Mouse (Mus musculus) hindbrain, postnatal 0 days (tissue): Measurements from ENCODE around the gene Rnf186. TPM values are rescaled to one million over a fixed set of nuclear protein-coding genes. Genes with fewer than 3 reads are reported as not detected.

Source experiments
- ATAC-seq: fragments of 200-750 bp; cut with Nextera tagmentation; 2 replicates; pipeline ENCODE4 v1.8.0; 2017; ENCODE audit warnings: mild to moderate bottlenecking, moderate TSS enrichment, moderate library complexity
- DNase-seq: peaks from one replicate; pipeline ENCODE4 v3.0.0-alpha.2; 2015; ENCODE audit warnings: low spot score
- H3K27ac ChIP-seq: fragments of 300-500 bp; sonication (generic); 2 replicates; pipeline ENCODE4 v1.5.1; 2014; ENCODE audit warnings: mild to moderate bottlenecking
- H3K27me3 ChIP-seq: fragments of 300-500 bp; sonication (generic); 2 replicates; pipeline ENCODE4 v1.6.1; 2014; ENCODE audit warnings: low read length, mixed read lengths; ENCODE audit not compliant: insufficient read depth
- H3K36me3 ChIP-seq: fragments of 300-500 bp; sonication (generic); 2 replicates; pipeline ENCODE4 v1.6.1; 2014; ENCODE audit warnings: low read length, mixed read lengths; ENCODE audit not compliant: insufficient read depth
- H3K4me1 ChIP-seq: fragments of 300-500 bp; sonication (generic); 2 replicates; pipeline ENCODE4 v1.6.1; 2014; ENCODE audit warnings: antibody characterized with exemption, low read length, mixed read lengths; ENCODE audit not compliant: insufficient read depth
- H3K4me2 ChIP-seq: fragments of 300-500 bp; sonication (generic); 2 replicates; pipeline ENCODE4 v1.6.1; 2014; ENCODE audit warnings: low read depth, mild to moderate bottlenecking, low read length, moderate library complexity, mixed read lengths
- H3K4me3 ChIP-seq: fragments of 300-500 bp; sonication (generic); 2 replicates; pipeline ENCODE4 v1.5.1; 2014; ENCODE audit warnings: low read length
- H3K9ac ChIP-seq: fragments of 300-500 bp; sonication (generic); replicated peaks from 2 replicates; pipeline ENCODE4 v1.6.1; 2014; ENCODE audit warnings: mild to moderate bottlenecking, low read length, moderate library complexity, mixed read lengths
- H3K9me3 ChIP-seq: fragments of 300-500 bp; sonication (generic); 2 replicates; pipeline ENCODE4 v1.6.1; 2016; ENCODE audit warnings: low read length, mixed read lengths
- CTCF ChIP-seq: IDR thresholded peaks from 2 replicates; pipeline ENCODE4 v1.5.1; 2016; ENCODE audit warnings: antibody characterized with exemption, control low read depth, low read depth
- WGBS: fragments of 180-500 bp; shearing (Covaris S2); extraction: QIAGEN DNeasy Blood & Tissue Kit; methylation state at CpG from one replicate; pipeline ENCODE4 v1.1.7; 2014; 5-methylcytosine and 5-hydroxymethylcytosine counted together
- polyA plus RNA-seq: library from polyadenylated mRNA; unstranded; fragments of >200 nt; fragmentation: Nextera tagmentation; extraction: Ambion mirVana; gene quantifications from 2 replicates; pipeline ENCODE4 v1.2.1, GENCODE M21; 2015
- total RNA-seq: library from RNA; depleted of rRNA; stranded (reverse); fragments of >200 nt; gene quantifications from 2 replicates; pipeline ENCODE4 v1.2.3, GENCODE M21; 2014

The Rnf186 gene
- total and polyA plus RNA-seq, 2 experiments from 2014 or later, result not detected

DNA sequence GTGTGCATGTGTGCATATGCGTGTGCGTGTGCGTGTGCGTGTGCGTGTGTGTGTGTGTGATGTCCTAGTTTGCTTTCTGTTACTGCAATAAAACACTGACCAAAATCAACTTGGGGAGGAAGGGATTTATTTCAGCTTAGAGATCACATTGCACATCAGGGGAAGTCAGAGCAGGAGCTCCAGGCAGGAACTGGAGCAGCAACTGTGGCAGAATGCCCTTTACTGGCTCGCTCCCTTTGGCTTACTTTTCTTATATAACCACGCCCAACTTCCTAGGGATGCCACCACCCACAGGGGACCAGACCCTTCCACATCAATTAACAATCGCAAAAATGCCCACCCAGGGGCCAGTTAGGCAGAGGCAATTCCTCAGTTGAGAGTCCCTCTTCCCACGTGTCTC lies 8.3 kb upstream of the Rnf186 start:
- no peak overlapping the region for H3K27ac ChIP-seq
- H3K36me3 ChIP-seq, result no peaks in the 10 kb centered on the region
- H3K9me3 ChIP-seq, result no peaks in the 10 kb centered on the region
- TF ChIP-seq CTCF, result no peak
- H3K27me3 ChIP-seq, result no peaks in the 10 kb centered on the region
- no peak overlapping the region for H3K9ac ChIP-seq
- H3K4me1 ChIP-seq, result no peaks in the 10 kb centered on the region
- no peak overlapping the region for H3K4me3 ChIP-seq
- WGBS, result 84% methylated on average over 9 of the region's 9 CpGs
- DNase-seq, result no peak
- no peak for ATAC-seq
- no peak overlapping the region for H3K4me2 ChIP-seq

DNA sequence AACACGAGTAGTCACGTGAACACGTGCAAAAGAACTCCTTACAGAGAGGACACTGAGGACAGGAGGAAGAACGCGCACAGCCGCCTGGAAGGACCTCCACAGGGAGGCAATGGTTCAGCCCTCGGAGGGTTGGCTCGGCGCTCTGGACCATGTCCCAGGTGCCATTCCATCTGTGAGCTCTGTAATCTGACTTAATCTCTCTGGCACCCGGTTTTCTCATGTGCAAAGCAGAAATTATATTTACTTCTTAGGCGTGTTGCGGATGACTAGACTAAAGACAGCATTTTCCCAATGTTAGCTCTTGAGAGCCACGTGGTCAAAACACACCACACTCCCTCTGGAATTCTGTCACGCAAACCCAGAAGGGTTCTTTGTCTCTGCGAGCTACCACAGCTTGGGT lies 7.8 kb upstream of the Rnf186 start:
- H3K9me3 ChIP-seq, result no peaks in the 10 kb centered on the region
- no peak overlapping the region for H3K27ac ChIP-seq
- WGBS, result 71% methylated on average over 15 of the region's 15 CpGs
- no peak for ATAC-seq
- no peak for TF ChIP-seq CTCF
- no peaks in the 10 kb centered on the region for H3K36me3 ChIP-seq
- no peak overlapping the region for H3K4me2 ChIP-seq
- H3K9ac ChIP-seq, result no peak overlapping the region
- H3K4me1 ChIP-seq, result no peaks in the 10 kb centered on the region
- no peak overlapping the region for H3K4me3 ChIP-seq
- no peaks in the 10 kb centered on the region for H3K27me3 ChIP-seq
- DNase-seq, result no peak

DNA sequence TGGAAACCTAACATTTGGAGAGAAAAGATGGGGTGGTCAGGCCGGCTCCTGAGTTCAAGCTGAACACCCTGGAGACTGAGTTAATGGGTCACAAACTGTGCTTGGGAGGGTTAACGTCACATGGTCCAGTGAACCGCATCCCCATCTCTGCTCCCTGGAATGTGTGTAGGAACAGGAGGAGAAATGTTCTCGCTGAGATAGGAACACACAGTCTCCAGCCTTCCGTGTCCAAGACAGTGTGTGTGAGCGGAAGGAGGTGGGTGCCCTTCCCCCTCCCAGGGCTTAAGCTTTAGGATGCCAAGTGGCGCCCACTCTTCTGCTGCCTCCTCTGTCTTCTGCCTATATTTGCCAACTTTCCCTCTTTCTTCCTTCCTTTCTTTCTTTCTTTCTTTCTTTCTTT lies 7.0 kb upstream of the Rnf186 start:
- no peak overlapping the region for H3K4me2 ChIP-seq
- H3K27ac ChIP-seq, result no peak overlapping the region
- H3K4me3 ChIP-seq, result no peak overlapping the region
- no peak for TF ChIP-seq CTCF
- no peak for DNase-seq
- H3K9ac ChIP-seq, result no peak overlapping the region
- H3K36me3 ChIP-seq, result no peaks in the 10 kb centered on the region
- WGBS, result 52% methylated on average over 7 of the region's 7 CpGs
- H3K9me3 ChIP-seq, result no peaks in the 10 kb centered on the region
- H3K4me1 ChIP-seq, result no peaks in the 10 kb centered on the region
- ATAC-seq, result no peak
- H3K27me3 ChIP-seq, result no peaks in the 10 kb centered on the region

DNA sequence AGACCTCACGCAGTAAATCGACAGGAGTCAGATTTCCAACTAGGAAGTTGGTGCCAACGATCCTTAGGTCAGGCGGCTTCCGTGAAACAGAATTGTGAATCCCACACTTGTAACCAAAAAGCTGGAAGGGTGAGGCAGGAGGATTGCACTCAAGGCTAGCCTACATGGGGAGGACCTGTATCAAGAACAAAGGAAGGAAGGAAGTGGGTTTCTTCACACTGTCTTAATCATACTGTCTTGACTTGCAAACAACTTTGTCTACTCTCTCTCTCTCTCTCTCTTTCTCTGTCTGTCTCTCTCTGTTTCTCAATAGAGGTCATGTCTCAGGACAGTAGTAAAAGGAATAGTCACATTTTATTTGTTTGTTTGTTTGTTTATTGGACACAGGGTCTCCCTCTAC lies 4.2 kb upstream of the Rnf186 start:
- 91% methylated on average over 5 of the region's 5 CpGs for WGBS
- Histone ChIP-seq H3K27ac (no peak overlapping the region), H3K36me3 (no peaks in the 10 kb centered on the region), H3K4me1 (no peaks in the 10 kb centered on the region), H3K27me3 (no peaks in the 10 kb centered on the region), H3K9me3 (no peaks in the 10 kb centered on the region), H3K4me2 (no peak overlapping the region), H3K4me3 (no peak overlapping the region), H3K9ac (no peak overlapping the region)
- DNase-seq (no peak), ATAC-seq (no peak)
- TF ChIP-seq CTCF, result no peak

DNA sequence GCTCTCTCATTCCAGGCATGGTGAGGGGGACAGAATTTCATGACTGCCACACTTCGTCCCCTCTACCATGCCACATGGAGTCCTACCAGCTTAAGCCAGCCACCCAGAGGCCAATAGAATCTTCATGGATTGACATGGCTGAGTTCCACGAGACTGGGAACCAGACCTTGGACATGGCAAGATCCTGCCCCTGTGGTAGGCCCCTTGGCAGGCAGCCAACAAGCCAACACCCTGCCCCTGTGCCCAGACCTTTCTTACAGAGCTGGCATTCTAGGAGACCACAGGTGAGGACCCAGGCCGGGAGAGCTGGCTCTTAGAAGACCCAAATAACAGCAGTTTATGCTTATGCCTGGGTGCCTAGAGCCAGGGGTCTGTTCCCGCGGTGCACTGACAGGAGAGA lies 1.0 kb upstream of the Rnf186 start:
- Histone ChIP-seq H3K36me3 (no peaks in the 10 kb centered on the region), H3K27ac (no peak overlapping the region), H3K4me1 (no peaks in the 10 kb centered on the region), H3K27me3 (no peaks in the 10 kb centered on the region), H3K4me2 (no peak overlapping the region), H3K9me3 (no peaks in the 10 kb centered on the region), H3K9ac (no peak overlapping the region), H3K4me3 (no peak overlapping the region)
- no peak for TF ChIP-seq CTCF
- WGBS, result 66% methylated on average over 5 of the region's 5 CpGs
- DNase-seq, result no peak
- no peak for ATAC-seq

DNA sequence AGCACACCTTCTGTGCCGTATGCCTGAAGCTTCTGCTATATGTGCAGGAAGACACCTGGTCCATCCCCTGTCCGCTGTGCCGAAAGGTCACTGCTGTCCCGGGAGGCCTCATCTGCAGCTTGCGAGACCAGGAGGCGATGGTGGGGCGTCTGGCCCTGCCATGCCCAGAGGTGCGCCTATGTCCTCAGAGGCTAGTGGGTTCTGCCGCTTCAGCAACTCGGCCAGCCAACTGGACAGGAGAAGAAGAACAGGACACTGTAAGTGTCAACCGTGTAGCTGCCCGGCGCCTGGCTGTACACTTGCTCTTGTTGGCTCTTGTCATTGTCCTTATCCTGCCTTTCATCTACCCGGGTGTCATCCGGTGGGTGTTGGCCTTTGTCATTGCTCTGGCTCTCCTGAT lies 573 bp downstream of the Rnf186 start:
- H3K4me2 ChIP-seq, result no peak overlapping the region
- no peaks in the 10 kb centered on the region for H3K36me3 ChIP-seq
- H3K4me3 ChIP-seq, result no peak overlapping the region
- no peak overlapping the region for H3K9ac ChIP-seq
- peaks cover 4% of the 10 kb centered on the region; the same call in 1 of the 2 replicates for H3K4me1 ChIP-seq
- H3K27me3 ChIP-seq, result no peaks in the 10 kb centered on the region
- H3K9me3 ChIP-seq, result no peaks in the 10 kb centered on the region
- H3K27ac ChIP-seq, result no peak overlapping the region
- no peak for TF ChIP-seq CTCF
- DNase-seq (no peak), ATAC-seq (no peak)
- WGBS, result 92% methylated on average over 14 of the region's 15 CpGs

DNA sequence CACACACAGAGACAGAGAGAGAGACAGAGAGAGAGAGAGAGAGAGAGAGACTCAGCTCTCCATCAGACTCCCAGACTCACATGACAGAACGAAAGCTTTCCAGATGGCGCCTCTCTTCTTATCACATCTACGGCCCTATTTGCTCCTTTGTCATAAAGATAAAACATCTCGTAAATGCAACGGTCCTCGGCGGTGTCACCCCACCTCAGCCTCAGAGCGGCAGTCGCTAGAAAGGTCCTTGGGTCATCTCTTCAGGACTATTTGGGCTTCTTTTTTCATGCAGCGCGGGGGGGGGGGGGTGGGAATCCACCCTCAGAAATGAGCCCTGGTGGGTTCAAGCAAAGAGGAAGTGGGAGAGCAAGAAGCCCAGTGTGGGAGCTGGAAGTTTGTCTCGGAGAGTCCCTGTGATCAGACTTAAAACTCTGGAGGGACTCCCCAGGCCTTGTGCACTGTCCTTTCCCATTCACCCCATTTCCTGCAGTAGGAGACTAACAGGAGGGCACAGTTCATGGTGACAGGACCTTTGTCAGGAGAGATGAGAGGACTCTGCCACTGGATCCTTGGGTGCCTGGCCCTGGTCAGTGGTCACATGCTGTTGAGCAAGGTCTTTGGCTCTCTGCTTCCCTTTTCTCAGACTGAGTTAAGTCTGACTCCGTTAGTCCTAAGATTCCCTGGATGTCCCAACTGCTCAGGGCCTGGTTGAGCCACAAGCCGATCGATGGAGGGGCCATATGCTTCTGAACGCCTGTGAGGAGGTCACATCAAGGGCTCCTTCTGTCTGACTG lies 2.1 kb downstream of the Rnf186 start:
- WGBS, result 72% methylated on average over 16 of the region's 16 CpGs
- Histone ChIP-seq H3K9me3 (no peaks in the 10 kb centered on the region), H3K4me3 (no peak overlapping the region), H3K27ac (no peak overlapping the region), H3K4me1 (peaks cover 14% of the 10 kb centered on the region), H3K4me2 (no peak overlapping the region), H3K9ac (no peak overlapping the region), H3K27me3 (no peaks in the 10 kb centered on the region), H3K36me3 (no peaks in the 10 kb centered on the region)
- TF ChIP-seq CTCF, result no peak
- DNase-seq (no peak), ATAC-seq (no peak)
